Mouse (Mus musculus) 3134 (cell line): ENCODE measurements around the gene Nxn.

Experiments used
- DNase-seq: peaks from one replicate; pipeline ENCODE4 v3.0.0-alpha.2; 2011; ENCODE audit warnings: low spot score; ENCODE audit not compliant: insufficient read length; ENCODE audit errors: extremely low read depth

The Nxn gene

DNA sequence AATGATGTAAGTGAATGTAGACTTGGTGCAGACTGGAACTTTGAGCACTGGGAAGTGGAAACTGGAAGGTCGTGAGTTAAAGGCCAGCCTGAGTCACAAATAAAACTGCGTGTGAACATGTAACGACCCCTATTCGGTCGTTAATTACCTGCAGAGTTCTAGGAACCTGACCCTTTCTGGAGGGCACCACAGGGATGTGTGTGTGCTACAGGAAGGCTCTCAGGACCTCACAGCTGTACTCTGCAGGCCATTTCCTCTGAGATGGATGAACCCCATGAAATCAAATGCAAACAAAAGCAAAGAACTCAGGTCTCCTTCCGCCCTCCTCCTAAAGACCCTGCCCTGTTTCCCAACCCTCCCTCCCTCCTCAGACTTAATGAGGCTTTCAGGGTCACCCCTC lies 89.9 kb downstream of the Nxn start:
- no peak for DNase-seq

DNA sequence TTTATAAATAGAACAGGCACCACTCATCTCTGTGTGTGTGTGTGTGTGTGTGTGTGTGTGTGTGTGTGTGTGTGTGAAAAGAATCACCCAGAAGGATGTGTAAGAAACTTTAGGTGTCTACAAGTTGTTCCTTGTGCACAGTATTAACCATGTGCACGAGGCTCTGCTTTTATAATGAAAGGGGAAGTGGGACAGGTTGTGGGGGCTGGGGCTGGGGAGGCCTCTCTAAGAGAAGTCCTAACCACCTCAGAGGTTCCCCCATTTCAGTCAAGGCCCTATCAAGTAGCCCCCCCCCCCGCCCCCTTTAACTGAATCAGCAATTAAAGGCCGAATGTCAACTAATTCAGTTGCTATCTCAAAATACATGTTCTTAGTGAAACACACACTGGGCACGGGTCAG lies 92.2 kb downstream of the Nxn start:
- DNase-seq: no peak

DNA sequence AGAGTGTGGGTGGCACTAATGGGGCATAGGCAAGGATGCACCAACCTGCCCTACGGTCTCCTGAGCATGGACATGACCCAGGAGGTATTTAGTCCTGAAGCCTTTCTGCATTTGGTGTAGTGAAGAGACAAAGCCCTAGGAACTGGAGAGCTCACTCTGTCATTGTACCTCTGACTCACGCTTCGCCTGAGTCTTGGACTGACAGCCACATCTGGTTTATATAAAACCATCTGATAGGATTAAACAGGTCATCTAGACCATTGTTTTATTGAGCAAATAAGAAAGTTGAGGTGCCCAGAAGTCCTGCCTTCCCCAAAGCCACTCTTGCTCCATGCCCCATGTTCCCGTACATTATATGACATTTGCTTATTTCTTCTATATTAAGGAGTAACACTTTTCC lies 93.4 kb downstream of the Nxn start:
- no peak for DNase-seq

DNA sequence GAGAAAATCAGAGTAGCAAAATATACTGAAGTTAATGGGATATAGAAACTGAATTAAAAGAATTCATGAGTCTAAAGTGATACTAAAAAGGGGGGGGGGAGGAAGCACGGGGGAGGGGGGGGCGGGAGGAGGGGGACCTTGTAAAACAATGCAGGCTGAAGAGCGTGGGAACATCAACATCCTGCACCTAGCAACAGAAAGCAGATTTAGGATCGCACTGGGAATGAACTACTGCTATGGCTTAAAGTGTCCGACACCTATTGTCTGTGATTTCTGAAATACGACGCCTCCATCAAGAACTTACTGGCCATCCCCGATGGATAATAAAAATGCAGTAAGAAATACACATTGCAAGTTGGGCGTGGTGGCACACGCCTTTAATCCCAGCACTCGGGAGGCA lies 95.6 kb downstream of the Nxn start:
- no peak for DNase-seq

DNA sequence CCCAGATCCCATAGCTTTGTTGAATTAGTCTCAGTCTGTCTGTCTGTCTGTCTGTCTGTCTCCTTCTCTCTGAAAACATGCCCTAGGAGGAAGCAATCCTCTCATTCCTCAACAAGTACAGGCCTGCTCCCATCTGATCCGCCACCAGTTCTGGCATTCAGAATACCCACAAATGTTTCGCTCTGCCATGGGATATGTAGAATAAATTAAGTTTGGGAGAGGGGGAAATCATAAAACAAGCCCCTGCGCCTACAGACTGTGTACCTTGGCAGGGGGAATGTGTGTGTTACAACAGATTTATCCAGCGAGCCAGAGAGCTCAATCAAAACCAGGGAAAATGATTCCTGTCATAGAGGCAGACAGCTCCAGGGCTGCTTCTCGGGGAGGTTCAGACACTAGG lies 98.1 kb downstream of the Nxn start:
- no peak for DNase-seq

DNA sequence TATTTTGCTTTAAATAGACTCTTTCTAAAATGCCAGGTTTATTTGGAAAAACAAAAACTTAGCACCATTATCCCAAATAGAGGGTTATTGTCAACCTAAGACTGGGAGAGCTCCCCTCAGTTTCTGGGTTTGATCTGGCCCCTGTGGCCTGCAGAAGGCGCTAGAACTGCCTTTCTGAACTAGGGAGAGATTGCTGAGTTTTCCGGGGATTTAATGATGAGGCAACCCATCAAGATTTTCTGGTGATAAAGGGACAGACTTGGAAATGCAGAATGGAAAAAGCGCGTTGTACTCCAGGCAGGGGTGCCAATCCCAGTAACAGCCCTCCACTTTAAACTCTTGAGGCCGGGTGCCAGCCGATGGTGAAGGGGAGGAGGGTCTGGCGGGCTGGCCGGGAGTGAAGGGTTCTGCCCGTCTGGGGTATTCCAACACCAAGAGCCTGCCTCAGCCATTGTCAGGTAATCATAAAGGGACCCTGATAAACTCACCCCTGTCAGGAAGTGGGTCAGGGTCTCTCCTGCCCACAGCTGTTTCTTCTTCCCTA lies 100.4 kb downstream of the Nxn start:
- DNase-seq: no peak

DNA sequence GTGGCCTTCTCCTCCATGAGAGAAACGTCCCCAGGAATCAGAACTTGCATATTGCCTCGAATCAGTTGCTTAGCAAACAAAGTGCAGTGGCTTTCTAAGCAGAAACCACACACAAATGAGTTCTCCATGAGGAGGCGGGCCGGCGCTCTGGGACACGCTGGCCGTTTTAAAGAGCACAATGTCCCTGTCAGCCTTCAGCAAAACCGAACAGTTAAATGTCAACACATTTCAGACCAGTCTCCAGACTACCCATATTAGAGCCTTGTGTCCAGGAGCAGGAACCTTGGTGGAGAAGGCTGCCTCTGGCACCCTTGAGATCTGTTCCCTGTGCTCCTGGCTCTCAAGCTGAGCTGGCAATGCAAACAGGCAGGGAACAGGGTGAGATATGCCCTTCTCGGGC lies 101.7 kb downstream of the Nxn start:
- no peak for DNase-seq

DNA sequence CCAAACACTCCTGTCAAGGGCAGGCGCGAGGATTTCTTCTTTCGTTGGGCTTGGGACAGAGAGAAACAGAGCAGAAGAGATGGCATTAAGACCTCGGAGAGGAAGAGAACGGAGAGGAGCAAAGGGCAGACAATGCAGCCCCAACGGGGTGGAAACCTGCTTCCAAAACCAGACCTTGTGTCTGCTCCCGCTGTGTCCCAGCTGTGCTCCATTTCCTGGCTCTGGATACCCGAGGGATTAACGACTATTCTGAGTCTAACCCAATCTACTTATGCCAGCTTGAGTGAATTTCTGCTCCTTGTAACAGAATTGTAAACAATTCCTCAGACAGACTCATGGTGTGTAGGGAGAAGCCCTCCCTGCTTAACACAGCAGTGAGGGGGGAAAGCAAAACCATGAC lies 104.1 kb downstream of the Nxn start:
- DNase-seq: no peak

DNA sequence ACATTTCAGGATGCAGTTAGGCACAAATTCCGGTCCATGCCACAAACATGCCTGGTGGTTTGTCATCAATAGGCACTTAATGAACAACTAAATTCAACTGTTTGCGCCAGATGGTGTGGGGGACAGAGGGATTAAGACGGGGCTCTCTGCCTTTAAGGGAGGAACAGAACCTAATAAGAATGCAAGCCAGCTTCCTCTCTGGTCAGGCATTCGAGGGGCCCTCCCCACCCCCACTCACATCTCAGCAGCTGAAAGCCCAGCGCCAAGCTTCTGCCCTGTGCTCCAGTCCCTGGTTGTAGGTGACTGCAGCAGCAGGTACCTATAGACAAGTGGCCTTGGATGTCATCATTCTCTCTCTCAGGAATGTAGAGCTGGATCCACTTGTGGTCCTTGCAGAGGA lies 104.9 kb downstream of the Nxn start:
- DNase-seq: no peak

DNA sequence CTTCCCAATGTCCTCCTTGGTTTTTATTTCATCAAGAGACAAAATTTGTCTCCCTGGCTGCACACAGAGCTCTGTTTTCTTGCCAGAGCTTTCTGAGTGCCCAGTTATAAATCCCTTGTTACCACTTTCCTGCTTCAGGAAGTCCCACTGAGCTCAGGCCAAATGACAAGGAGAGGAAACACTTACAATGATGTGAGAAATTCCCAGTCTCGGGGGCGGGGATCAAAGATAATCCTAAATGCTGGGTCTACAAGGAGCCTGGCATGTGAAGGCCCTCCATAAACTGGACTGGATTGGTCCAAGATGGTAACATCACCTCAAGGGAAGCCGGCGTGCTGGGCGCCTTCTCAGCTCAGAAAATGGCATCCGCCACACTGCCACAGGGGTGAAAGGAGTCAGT lies 106.1 kb downstream of the Nxn start:
- DNase-seq: peak; percentile 30

DNA sequence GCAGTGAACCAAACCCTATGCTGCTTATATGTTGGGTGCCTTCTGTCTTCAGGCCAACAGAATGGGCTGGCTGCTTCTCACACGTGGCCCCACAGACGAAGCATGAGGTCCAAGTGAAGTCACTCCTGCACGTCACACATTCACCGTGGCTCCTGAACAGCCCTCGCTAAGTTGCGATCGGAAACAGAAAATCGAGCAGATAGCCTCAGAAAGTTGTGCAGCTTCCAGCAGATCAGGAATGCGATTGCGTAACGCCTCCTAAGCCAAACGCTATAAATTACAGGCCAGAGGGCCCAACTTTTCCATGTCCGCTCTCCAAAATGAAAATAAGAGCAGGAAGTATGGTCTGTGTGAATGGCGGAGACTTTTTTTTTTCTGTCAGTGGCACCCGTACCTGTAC lies 106.5 kb downstream of the Nxn start:
- DNase-seq: peak; percentile 45

DNA sequence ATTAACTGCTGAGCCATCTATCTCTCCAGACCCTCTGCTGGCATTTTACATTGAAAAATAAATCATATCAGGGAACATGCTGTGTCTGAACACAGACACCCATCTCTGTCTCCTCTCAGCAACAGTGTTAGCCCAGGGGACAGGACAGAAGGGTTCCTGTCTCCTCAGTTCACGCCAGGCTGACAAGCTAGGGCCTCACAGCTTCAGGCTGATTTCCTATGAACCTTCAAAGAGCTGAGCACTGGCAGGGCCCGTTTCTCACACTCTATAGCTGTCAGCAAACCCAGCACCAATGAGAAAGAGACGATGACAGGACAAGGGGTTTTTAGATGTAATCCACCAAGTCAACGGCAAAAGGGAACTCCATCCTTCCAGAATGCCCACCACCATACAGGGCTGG lies 107.0 kb downstream of the Nxn start:
- no peak for DNase-seq

DNA sequence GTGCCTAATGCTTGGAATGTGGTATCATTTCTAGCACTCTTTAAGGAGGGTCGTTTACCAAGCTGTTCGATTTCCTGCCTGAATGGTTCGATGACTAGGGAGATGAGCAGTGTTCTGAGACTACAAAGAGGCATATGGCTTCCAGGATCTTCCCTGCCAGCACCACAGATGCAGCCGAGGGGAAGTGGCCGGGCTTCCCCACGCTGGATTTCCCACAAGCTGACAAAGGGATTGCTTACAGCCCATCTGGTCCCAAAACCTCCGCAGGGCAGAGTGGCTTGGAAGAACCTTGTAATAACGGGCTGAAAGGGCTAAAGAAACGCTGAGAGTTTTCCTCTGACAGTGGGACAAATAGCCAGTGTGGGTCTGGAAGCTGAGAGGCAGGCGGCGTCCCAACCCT lies 108.6 kb downstream of the Nxn start:
- DNase-seq: no peak

DNA sequence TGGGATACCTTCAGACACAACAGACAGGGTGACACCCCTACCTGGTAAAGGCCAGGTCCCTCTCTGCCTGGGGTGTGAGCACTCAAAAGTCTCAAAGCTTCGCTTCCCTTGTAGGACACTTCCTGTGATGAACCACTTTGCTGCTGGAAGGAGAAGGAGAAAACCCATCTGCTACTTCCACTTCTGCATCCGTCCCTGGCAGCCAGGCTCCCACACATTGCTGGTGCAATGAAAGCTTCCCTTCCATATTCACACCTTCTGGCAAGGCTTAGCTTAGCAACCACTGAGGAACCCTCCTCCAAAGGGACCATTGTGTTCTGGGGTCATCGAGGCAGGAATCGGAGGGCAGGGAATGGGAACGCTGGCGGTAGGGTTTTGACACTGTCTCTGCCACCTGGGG lies 110.3 kb downstream of the Nxn start:
- no peak for DNase-seq

DNA sequence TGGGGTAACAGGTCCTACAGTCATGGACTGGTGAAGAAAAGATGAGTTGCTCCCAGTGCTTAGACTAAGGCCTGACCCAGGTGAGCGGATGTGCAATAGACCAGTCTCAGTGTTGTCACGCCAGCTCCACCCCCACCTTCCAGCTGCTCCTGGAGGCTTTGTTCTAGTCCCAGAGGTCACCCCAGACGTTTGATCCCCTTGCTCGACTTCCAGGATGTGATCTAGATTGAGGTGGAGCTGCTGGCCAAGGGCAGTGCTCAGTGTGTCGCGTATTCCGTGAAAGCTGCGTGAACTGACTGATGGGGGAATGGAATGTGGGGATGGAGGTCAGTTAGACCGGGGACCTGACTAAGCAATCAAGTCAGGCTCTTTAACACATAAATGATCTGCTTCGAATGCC lies 111.6 kb downstream of the Nxn start:
- no peak for DNase-seq

DNA sequence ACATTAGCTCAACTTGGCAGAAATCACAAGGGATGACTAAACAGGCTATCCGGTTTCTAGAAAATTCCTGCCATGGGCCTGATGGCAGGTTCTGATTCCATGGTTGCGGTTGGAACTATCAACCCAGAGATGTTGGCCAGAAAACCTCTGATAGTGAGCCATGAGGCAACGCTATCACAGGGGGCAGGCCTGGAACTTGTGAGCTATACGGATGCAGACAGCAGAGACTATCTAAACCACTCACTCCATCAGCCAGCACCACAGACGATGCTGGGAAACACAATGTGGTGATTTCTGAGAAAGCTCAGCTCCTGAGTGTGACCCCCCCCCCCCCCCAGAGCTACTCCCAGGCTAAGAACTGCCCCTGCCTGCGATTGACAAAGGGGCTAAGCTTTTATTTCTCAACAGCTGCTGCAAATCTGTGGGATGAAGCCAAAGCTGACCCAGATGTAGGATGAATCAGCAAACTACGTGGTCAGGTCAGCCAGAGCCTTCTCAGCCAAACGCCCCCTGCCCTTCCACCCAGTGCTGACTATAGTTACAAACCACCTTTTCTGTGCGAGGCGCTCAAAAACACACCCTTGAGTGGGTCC lies 112.3 kb downstream of the Nxn start:
- DNase-seq: peak; percentile 49

DNA sequence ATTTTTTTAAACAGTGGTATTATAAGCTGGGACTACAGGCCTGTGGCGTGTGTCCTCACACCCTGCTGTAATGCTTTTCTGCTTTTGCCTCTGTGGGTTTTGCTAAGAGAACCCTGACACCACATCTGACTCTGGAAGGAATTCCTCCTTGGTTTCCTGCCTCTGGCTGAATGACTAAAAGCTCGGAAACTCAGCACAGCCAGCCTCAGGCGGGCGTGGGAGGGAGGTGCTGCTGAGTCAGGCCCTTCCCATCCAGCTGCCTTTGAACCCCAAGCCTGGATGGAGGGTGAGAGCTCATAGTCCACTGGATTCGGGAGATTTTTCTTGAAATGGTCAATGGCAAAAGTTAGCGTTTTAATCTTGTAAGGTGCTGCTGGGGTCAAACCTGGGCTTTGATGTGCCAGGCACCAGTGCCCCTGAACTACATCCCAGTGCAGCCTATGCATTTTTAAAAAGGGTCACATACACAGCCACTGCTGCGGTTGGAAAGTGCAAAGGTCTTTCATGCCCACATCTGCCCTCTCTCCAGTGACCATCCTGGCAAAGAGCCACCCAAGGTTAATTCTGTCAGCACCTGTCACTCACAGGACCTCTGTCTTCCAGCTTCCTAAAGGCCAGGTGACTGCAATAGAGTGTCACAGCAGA lies 113.4 kb downstream of the Nxn start:
- peak; percentile 83 for DNase-seq

DNA sequence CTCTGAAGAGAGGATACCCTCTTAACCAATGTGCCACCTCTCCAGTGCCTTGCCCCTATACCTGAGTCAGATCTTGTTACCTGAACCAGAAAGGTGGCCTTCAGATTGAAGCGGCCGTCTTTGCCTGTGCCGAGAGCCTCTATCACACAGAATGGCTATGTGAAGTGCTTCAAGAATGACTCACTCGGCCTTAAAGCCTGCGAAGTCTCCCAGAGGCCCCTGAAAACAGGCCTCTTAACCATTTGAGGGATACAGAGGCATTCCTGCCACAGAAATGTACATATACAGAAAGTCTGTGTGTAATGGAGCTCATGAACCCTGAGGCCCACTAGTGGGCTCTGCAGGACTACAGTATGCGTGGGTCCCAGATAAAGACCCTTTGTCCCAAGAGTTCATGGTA lies 115.1 kb downstream of the Nxn start:
- DNase-seq: no peak

DNA sequence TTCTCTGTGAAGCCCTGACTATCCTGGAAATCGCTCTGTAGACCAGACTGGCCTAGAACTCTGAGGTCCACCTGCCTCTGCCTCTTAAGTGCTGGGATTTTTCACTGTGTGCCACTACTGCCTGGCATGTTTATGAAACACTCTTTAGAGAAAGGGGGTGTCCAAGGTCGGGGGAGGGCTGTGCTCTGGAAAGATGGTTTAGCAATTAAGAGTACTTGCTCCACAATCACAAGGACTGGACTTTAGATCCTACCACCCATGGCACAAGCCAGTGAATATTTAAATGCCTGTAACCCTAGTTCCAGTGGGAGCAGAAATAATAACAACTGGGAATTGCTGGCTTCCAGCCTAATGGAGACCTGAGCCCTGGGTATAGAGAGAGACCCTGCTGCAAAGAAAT lies 119.0 kb downstream of the Nxn start:
- DNase-seq: no peak

DNA sequence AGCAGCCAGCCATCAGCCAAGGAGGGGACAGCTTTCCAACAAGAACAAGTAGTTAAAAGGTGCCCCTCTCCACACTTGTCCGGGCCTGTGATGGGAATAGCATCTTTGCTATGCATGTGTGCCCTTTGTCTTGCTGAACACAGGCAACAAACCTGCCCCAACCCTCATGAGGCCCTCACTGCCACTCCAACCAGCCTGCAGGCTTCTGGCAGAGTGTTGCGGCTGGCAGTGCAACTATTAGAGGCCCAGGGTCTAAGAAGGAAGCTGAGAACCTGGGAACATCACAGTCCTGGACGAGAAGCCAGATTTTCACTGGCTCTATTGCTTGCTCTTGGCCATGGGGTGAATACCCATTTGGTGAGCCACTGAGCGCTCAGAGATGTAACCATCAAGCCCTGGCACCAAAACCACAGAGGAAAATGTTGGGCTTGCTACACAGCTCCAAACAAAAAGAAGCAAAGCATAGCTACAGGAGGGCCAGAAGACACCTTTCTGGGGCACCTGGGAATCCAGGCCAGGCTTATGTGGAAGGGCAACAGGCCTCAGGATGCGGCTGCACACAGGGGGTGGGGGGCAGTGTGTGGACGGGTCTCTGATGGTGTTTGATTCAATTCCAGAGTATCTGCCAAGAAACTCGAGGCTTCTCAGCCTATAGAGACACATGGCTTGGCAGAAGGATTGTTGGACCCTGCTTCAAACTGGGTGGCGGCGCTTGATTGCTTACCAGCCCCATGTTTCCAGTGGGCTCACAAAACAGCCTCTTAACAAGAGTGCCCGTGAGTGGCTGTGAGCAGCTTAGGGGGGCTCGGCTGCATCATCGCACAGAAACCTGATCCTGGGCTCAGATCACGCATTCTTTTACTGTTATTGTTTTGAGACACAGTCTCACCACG lies 119.7 kb downstream of the Nxn start:
- no peak for DNase-seq

DNA sequence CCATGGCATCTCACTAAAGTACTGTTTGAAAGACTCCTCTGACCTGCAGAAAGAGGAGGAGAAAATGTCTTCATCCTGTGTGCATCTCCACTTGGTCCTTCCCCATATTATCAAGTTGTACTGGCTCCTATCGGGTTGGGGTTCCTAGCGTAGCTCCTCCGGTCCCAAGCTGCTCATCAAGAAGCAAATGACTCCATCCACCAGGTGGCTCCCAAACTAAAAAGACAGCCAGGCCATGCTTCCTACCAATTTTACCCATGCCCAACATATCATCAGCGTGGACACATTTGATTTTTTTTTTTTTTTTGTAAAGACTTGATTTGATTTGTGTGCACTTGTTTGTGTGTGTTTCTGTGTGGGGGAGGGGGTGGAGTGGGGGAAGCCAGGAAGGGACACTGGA lies 126.5 kb downstream of the Nxn start:
- no peak for DNase-seq
